Mouse (Mus musculus) olfactory bulb, adult 2 months (tissue): ENCODE data around the gene Folr1.

Experiments
- CTCF ChIP-seq: fragments of 200-500 bp; IDR thresholded peaks from 2 replicates; pipeline ENCODE4 v1.5.1; 2012; ENCODE audit warnings: low read depth, mild to moderate bottlenecking, low read length, moderate library complexity; ENCODE audit not compliant: insufficient read depth
- POLR2A ChIP-seq: fragments of 200-500 bp; IDR thresholded peaks from 2 replicates; pipeline ENCODE4 v1.6.1; 2012; ENCODE audit warnings: mild to moderate bottlenecking, low read depth, low read length, moderate library complexity; ENCODE audit not compliant: insufficient read depth

DNA sequence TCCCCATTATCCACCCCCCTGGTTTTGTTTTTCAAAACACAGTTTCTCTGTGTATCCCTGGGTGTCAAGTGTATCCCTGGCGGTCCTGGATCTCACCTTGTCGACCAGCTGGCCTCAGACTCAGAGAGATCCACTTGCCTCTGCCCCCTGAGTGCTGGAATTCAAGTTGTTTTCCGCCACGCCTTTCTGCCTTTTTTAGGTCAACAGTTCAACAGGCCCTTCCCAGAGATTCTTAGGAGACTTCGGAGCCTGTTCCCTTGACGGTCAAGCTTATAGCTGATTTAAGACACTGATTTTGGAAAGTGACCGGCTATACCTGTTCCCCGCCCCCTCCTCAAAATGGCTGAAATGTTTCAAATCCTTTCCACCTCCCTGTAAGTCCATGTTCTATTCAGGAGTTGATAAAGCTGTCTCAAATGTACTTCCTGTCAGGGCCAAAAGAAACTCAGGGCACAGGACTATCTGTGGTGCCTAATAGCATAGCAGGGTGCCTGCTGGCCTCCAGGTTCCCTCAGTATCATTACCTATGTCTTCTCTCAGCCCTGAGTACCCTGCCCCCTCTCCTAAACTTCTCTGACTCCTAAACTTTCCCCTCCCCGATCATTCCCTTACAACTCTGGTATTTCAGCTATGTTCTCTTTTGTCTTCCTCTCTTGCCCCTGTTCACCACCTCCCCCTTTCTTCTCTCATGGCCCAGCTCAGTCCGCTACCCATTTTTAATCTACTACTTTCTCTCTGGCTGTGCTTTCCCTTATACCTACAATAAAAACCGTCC is 3.9 kb downstream of the Folr1 start:
- TF ChIP-seq CTCF = no peak
- TF ChIP-seq POLR2A = no peak
